In the genomic region with DNA sequence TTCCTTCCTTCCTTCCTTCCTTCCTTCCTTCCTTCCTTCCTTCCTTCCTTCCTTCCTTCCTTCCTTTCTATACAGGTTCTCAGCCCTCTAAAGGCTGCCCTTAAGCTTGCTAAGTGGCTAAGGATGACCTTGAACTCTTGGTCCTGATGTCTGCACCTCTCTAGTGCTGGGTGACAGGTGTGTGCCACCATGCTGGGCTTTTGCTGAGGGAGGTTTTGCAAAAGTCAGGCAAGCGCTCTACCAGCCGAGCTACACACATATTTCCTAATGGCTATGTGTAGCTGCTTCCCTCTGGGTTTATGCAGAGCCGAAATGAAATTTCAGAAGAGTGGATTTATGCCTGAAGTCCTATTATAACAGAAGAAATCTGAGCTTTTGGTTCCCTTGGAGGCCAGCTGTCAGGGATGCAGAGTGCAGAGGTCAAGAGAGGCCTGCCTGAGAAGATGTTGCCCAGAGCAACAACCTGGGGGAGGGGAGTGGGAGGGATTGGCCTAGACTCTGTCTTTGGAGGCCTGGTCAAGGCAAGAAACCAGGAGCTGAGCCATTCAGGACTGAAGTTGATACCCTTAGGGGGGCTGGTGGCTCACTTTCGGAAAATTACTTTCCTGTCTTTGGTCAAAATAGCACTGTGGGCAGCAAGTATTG, we compare ENCODE assay signal across 9 mouse cellular contexts. TPM values are rescaled to one million over a fixed set of nuclear protein-coding genes. Genes with fewer than 3 reads are reported as not detected.
DNase-seq lines count a peak whose midpoint lies in the region; ATAC-seq and TF ChIP-seq lines count a peak whose summit lies in the region.
"Had no signal": no experiment of that assay in that cellular context is flagged by ENCODE, and none has a peak within 500 bp of the region (broad histone marks: within the 10 kb centered on the region; RNA-seq: fewer than 3 reads in every experiment).

No protein-coding gene starts in this region.

- no peak overlapping the region for H3K9ac ChIP-seq in liver, embryonic 11.5 days (ENCODE audit: low read depth, low read length)
- no peak overlapping the region for H3K9ac ChIP-seq in liver, postnatal 0 days (replicated peaks)
- no peak overlapping the region for H3K9ac ChIP-seq in forebrain, embryonic 13.5 days
- H3K9ac ChIP-seq in intestine, embryonic 16.5 days (ENCODE audit: low read depth, low read length): peak overlapping the region; percentile 38; the same call in 1 of the 2 replicates
- no peak overlapping the region for H3K9ac ChIP-seq in neural tube, embryonic 11.5 days (ENCODE audit: low read length)
- H3K9ac ChIP-seq: liver, embryonic 14.5 days had no signal

- no peaks in the 10 kb centered on the region for H3K9me3 ChIP-seq in liver, embryonic 11.5 days (ENCODE audit: control insufficient read depth, low read length)
- no peaks in the 10 kb centered on the region for H3K9me3 ChIP-seq in liver, postnatal 0 days (ENCODE audit: low read length)
- no peaks in the 10 kb centered on the region for H3K9me3 ChIP-seq in forebrain, embryonic 13.5 days (replicated peaks)
- no peaks in the 10 kb centered on the region for H3K9me3 ChIP-seq in intestine, embryonic 16.5 days (ENCODE audit: control insufficient read depth, low read length)
- no peaks in the 10 kb centered on the region for H3K9me3 ChIP-seq in neural tube, embryonic 11.5 days (ENCODE audit: control insufficient read depth, low read length)

- no peaks in the 10 kb centered on the region for H3K36me3 ChIP-seq in liver, embryonic 11.5 days (ENCODE audit: control insufficient read depth, insufficient read depth, low read length)
- H3K36me3 ChIP-seq in liver, postnatal 0 days (replicated peaks; ENCODE audit: insufficient read depth, low read length): no peaks in the 10 kb centered on the region
- H3K36me3 ChIP-seq in forebrain, embryonic 13.5 days (ENCODE audit: poor library complexity, severe bottlenecking): no peaks in the 10 kb centered on the region
- H3K36me3 ChIP-seq in intestine, embryonic 16.5 days (ENCODE audit: control insufficient read depth, insufficient read depth, low read length): no peaks in the 10 kb centered on the region
- no peaks in the 10 kb centered on the region for H3K36me3 ChIP-seq in neural tube, embryonic 11.5 days (ENCODE audit: control insufficient read depth, insufficient read depth, low read length)

- 67% methylated on average over 4 of the region's 4 CpGs for WGBS in liver, embryonic 11.5 days
- 79% methylated on average over 4 of the region's 4 CpGs for WGBS in liver, postnatal 0 days (ENCODE audit: insufficient replicate concordance)
- WGBS in forebrain, embryonic 13.5 days: 55% methylated on average over 4 of the region's 4 CpGs
- WGBS in intestine, embryonic 16.5 days: 64% methylated on average over 4 of the region's 4 CpGs
- 23% methylated on average over 4 of the region's 4 CpGs for WGBS in neural tube, embryonic 11.5 days
- WGBS in cerebellum, adult 2 months: 88% methylated on average over 4 of the region's 4 CpGs

- H3K27me3 ChIP-seq in liver, embryonic 11.5 days (replicated peaks; ENCODE audit: control insufficient read depth, insufficient read depth, low read length): no peaks in the 10 kb centered on the region
- no peaks in the 10 kb centered on the region for H3K27me3 ChIP-seq in liver, postnatal 0 days (ENCODE audit: insufficient read depth, low read length)
- peaks cover 15% of the 10 kb centered on the region for H3K27me3 ChIP-seq in forebrain, embryonic 13.5 days
- no peaks in the 10 kb centered on the region for H3K27me3 ChIP-seq in intestine, embryonic 16.5 days (replicated peaks; ENCODE audit: control insufficient read depth, insufficient read depth, low read length)
- no peaks in the 10 kb centered on the region for H3K27me3 ChIP-seq in neural tube, embryonic 11.5 days (ENCODE audit: control insufficient read depth, insufficient read depth, low read length)
- no peaks in the 10 kb centered on the region; the same call in 1 of the 2 replicates for H3K27me3 ChIP-seq in cerebellum, adult 2 months (ENCODE audit: control insufficient read depth, insufficient read depth, low read length)

- no peak overlapping the region for H3K4me2 ChIP-seq in liver, embryonic 11.5 days
- no peak overlapping the region for H3K4me2 ChIP-seq in liver, postnatal 0 days (ENCODE audit: low read depth, low read length)
- no peak overlapping the region for H3K4me2 ChIP-seq in forebrain, embryonic 13.5 days
- no peak overlapping the region for H3K4me2 ChIP-seq in intestine, embryonic 16.5 days (ENCODE audit: low read depth, low read length)
- no peak overlapping the region for H3K4me2 ChIP-seq in neural tube, embryonic 11.5 days (ENCODE audit: low read depth)

- ATAC-seq in liver, embryonic 11.5 days (replicated peaks; ENCODE audit: low FRiP score): no peak
- ATAC-seq in liver, postnatal 0 days: no peak
- ATAC-seq in forebrain, embryonic 13.5 days: no peak
- no peak for ATAC-seq in intestine, embryonic 16.5 days
- ATAC-seq in neural tube, embryonic 11.5 days (ENCODE audit: insufficient read depth, low FRiP score, low TSS enrichment): no peak

- peak overlapping the region; percentile 30; the same call in 1 of the 2 replicates for H3K27ac ChIP-seq in liver, embryonic 11.5 days (ENCODE audit: low read depth, low read length)
- H3K27ac ChIP-seq in liver, postnatal 0 days (ENCODE audit: low read depth): no peak overlapping the region
- peak overlapping the region; percentile 20; the same call in 1 of the 2 replicates for H3K27ac ChIP-seq in forebrain, embryonic 13.5 days
- peak overlapping the region; percentile 38 for H3K27ac ChIP-seq in intestine, embryonic 16.5 days (ENCODE audit: low read length)
- H3K27ac ChIP-seq in neural tube, embryonic 11.5 days (ENCODE audit: low read depth, low read length): peak overlapping the region; percentile 77
- H3K27ac ChIP-seq in cerebellum, adult 2 months (ENCODE audit: insufficient read depth, low read length): no peak overlapping the region
- H3K27ac ChIP-seq: liver, embryonic 14.5 days had no signal

- TF ChIP-seq POLR2A in cerebellum, adult 2 months (IDR thresholded peaks at IDR 0.05; ENCODE audit: borderline replicate concordance, insufficient read depth, low read length): no peak

- no peak for TF ChIP-seq CTCF in liver, postnatal 0 days (IDR thresholded peaks at IDR 0.05; ENCODE audit: low read depth)
- no peak for TF ChIP-seq CTCF in cerebellum, adult 2 months (IDR thresholded peaks at IDR 0.05; ENCODE audit: borderline replicate concordance, insufficient read depth, low read depth, low read length)

- no peak overlapping the region for H3K4me3 ChIP-seq in liver, embryonic 11.5 days (ENCODE audit: low read depth, low read length)
- H3K4me3 ChIP-seq in liver, postnatal 0 days (ENCODE audit: low read depth, low read length): no peak overlapping the region
- H3K4me3 ChIP-seq in forebrain, embryonic 13.5 days: no peak overlapping the region
- H3K4me3 ChIP-seq in intestine, embryonic 16.5 days (ENCODE audit: low read length): no peak overlapping the region
- H3K4me3 ChIP-seq in neural tube, embryonic 11.5 days (ENCODE audit: low read depth, low read length): no peak overlapping the region
- H3K4me3 ChIP-seq in cerebellum, adult 2 months (replicated peaks; ENCODE audit: insufficient read depth, low read depth, low read length): no peak overlapping the region

- no peak for DNase-seq in liver, embryonic 11.5 days (ENCODE audit: low spot score)
- no peak for DNase-seq in liver, postnatal 0 days
- peak; percentile 57 for DNase-seq in neural tube, embryonic 11.5 days (ENCODE audit: low spot score)
- no peak for DNase-seq in layer of hippocampus, postnatal 14 days (ENCODE audit: low spot score in 2 of 2)
- no peak for DNase-seq in thymus, postnatal 4 days
- DNase-seq in cerebellum, adult 2 months: no peak

- TF ChIP-seq EP300 in liver, postnatal 0 days (IDR thresholded peaks at IDR 0.05; ENCODE audit: low read depth): no peak

- peaks cover 4% of the 10 kb centered on the region for H3K4me1 ChIP-seq in liver, embryonic 11.5 days (replicated peaks; ENCODE audit: control insufficient read depth, insufficient read depth, low read length)
- H3K4me1 ChIP-seq in liver, postnatal 0 days (ENCODE audit: insufficient read depth): peaks cover 10% of the 10 kb centered on the region; the same call in 1 of the 2 replicates
- H3K4me1 ChIP-seq in forebrain, embryonic 13.5 days: peaks cover 33% of the 10 kb centered on the region
- peaks cover 25% of the 10 kb centered on the region for H3K4me1 ChIP-seq in intestine, embryonic 16.5 days (ENCODE audit: control insufficient read depth, insufficient read depth, low read length)
- peaks cover 17% of the 10 kb centered on the region for H3K4me1 ChIP-seq in neural tube, embryonic 11.5 days (ENCODE audit: control insufficient read depth, insufficient read depth, low read length)
- H3K4me1 ChIP-seq in cerebellum, adult 2 months (ENCODE audit: control insufficient read depth, insufficient read depth, low read length): no peaks in the 10 kb centered on the region

RNA-seq across cellular contexts. Expression of a gene that starts 24.1 kb away (rescaled TPM):
- polyA plus RNA-seq in liver, embryonic 11.5 days (2014; fragmentation: Nextera tagmentation; extraction: Ambion mirVana): 30.3 and 32.4 TPM in 2 replicates
- 1.6 and 1.8 TPM in 2 replicates for polyA plus RNA-seq in liver, postnatal 0 days (2015; fragmentation: Nextera tagmentation; extraction: Ambion mirVana)
- polyA plus RNA-seq in forebrain, embryonic 13.5 days (2015; fragmentation: Nextera tagmentation; extraction: Ambion mirVana): 25.3 and 28.9 TPM in 2 replicates
- 68.4 and 76.3 TPM in 2 replicates for polyA plus RNA-seq in intestine, embryonic 16.5 days (2015; fragmentation: Nextera tagmentation; extraction: Ambion mirVana)
- polyA plus RNA-seq in neural tube, embryonic 11.5 days (2014; fragmentation: Nextera tagmentation; extraction: Ambion mirVana): 156 and 161 TPM in 2 replicates
- total RNA-seq in layer of hippocampus, postnatal 14 days (2021): 100 to 1,000 TPM; 198 to 202 TPM
- 39.2 and 40.0 TPM in 2 replicates for polyA plus RNA-seq in cerebellum, adult 2 months (2012; rRNA removed)

Comparison
In these comparisons a context has a peak if more than half of its experiments do, and no peak if none do; other contexts are left out.
1. H3K27ac ChIP-seq: peak in liver, embryonic 11.5 days (single experiment), forebrain, embryonic 13.5 days (single experiment), intestine, embryonic 16.5 days (single experiment) and neural tube, embryonic 11.5 days (single experiment); none in liver, postnatal 0 days (single experiment) and cerebellum, adult 2 months (single experiment).